Mouse (Mus musculus) heart, embryonic 11.5 days (tissue): ENCODE results near the gene Anxa4. TPM values are rescaled to one million over a fixed set of nuclear protein-coding genes. Genes with fewer than 3 reads are reported as not detected.

Experiments used
- ATAC-seq: fragments of 200-750 bp; cut with Nextera tagmentation; replicated peaks from 2 replicates; pipeline ENCODE4 v1.8.0; 2017; ENCODE audit warnings: moderate library complexity; ENCODE audit not compliant: insufficient number of reproducible peaks, low FRiP score, low TSS enrichment
- H3K27ac ChIP-seq: fragments of 300-500 bp; sonication (generic); 2 replicates; pipeline ENCODE4 v1.5.1; 2014; ENCODE audit warnings: mild to moderate bottlenecking, low read depth, low read length
- H3K27me3 ChIP-seq: fragments of 300-500 bp; sonication (generic); 2 replicates; pipeline ENCODE4 v1.6.1; 2014; ENCODE audit warnings: mild to moderate bottlenecking, low read length, mixed read lengths; ENCODE audit not compliant: control insufficient read depth, insufficient read depth
- H3K36me3 ChIP-seq: fragments of 300-500 bp; sonication (generic); 2 replicates; pipeline ENCODE4 v1.6.1; 2014; ENCODE audit warnings: mild to moderate bottlenecking, low read length, moderate library complexity, mixed read lengths; ENCODE audit not compliant: control insufficient read depth, insufficient read depth
- H3K4me1 ChIP-seq: fragments of 300-500 bp; sonication (generic); 2 replicates; pipeline ENCODE4 v1.6.1; 2014; ENCODE audit warnings: low read length; ENCODE audit not compliant: control insufficient read depth, insufficient read depth
- H3K4me2 ChIP-seq: fragments of 300-500 bp; sonication (generic); 2 replicates; pipeline ENCODE4 v1.6.1; 2014; ENCODE audit warnings: mild to moderate bottlenecking, moderate library complexity
- H3K4me3 ChIP-seq: fragments of 300-500 bp; sonication (generic); 2 replicates; pipeline ENCODE4 v1.5.1; 2014; ENCODE audit warnings: low read depth, low read length
- H3K9ac ChIP-seq: fragments of 300-500 bp; sonication (generic); 2 replicates; pipeline ENCODE4 v1.6.1; 2014; ENCODE audit warnings: mild to moderate bottlenecking, low read depth, low read length, moderate library complexity
- H3K9me3 ChIP-seq: fragments of 300-500 bp; sonication (generic); replicated peaks from 2 replicates; pipeline ENCODE4 v1.6.1; 2016; ENCODE audit warnings: low read length; ENCODE audit not compliant: control insufficient read depth
- WGBS: fragments of 180-500 bp; shearing (Covaris S2); extraction: QIAGEN DNeasy Blood & Tissue Kit; methylation state at CpG from one replicate; pipeline ENCODE4 v1.1.7; 2014; ENCODE audit not compliant: insufficient replicate concordance; 5-methylcytosine and 5-hydroxymethylcytosine counted together
- polyA plus RNA-seq: library from polyadenylated mRNA; unstranded; fragments of >200 nt; fragmentation: Nextera tagmentation; extraction: Ambion mirVana; gene quantifications from 2 replicates; pipeline ENCODE4 v1.2.1, GENCODE M21; 2014

Gene Anxa4
- 13.0 and 13.7 TPM in 2 replicates for polyA plus RNA-seq

DNA sequence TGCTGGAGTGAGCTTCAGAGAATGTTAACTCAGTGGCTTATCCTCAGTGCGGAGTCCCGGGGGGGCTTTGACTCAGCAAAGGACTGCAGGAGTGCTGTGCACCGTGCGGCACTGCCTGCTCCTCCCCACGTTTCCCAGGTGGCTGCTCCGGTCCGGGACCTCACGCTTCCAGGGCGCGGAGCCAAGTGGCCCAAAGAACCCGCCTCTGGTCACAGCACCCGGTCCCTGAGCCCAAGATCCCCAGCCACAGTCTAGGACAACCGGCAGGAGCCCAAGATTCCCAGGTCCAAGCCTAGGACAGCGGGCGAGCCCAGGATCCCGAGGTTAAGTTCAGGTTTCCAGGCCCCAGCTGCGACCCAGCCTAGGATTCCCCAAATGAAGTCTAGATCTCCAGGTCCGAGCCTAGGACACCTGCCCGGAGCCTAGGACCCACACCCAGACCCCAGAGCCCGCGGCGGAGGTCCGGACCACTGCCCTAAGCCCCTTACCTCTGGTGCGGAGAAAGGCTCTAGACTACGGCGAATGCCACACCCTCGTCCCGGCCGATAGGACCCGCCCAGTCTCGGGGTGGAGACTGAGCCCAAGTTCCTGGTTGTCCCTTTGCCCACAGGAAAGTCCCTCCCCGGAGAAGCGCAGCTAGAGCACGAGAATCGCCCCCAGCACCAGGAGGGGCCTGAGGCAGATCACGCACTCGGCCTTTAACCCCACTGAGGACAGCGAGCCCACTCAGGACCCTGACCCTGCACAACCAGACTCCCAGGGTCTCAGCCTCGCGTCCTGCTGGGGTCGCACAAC lies at the start of gene Anxa4:
TSS of gene Anxa4 (minus strand) at position 564 of the 795 bp plus-strand sequence.
- WGBS = under 1% methylated on average over 41 of the region's 41 CpGs
- H3K36me3 ChIP-seq = no peaks in the 10 kb centered on the region
- H3K9ac ChIP-seq = peak within 1 kb of the TSS; percentile 76
- no peaks in the 10 kb centered on the region for H3K9me3 ChIP-seq
- H3K27ac ChIP-seq = no peak within 1 kb of the TSS
- H3K4me2 ChIP-seq = peak within 1 kb of the TSS; percentile 99
- peak; percentile 59 for ATAC-seq
- 0 out of 2 replicates have a peak, but pooled peaks cover 4% of the 10 kb centered on the region for H3K4me1 ChIP-seq
- peaks cover 32% of the 10 kb centered on the region for H3K27me3 ChIP-seq
- peak within 1 kb of the TSS; percentile 73 for H3K4me3 ChIP-seq

DNA sequence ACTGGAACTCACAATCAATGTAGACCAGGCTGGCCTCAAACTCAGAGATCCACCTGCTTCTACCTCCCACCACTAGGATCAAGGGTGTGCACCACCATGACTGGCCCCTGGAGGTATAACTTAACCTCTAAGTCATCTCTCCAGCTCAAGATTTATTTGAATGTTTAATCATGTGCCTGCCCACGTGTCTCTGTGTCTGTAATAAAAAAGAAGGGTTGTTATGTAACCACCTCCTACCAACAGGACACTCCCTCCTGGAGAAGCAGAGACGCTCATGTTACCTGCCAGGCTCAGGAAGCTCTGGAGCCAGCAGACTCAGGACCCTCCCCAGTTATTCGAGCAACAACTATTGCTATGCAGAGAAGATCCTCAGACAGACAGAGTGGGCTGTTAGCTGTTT lies 48.6 kb upstream of the Anxa4 start:
- whole genome bisulfite sequencing = 57% methylated on average over 3 of the region's 3 CpGs
- ATAC-seq = no peak
- no peaks in the 10 kb centered on the region for H3K4me1 ChIP-seq
- H3K9ac ChIP-seq = no peak overlapping the region
- H3K27ac ChIP-seq = no peak overlapping the region
- H3K4me2 ChIP-seq = no peak overlapping the region
- no peaks in the 10 kb centered on the region for H3K36me3 ChIP-seq
- H3K9me3 ChIP-seq = no peaks in the 10 kb centered on the region
- no peaks in the 10 kb centered on the region for H3K27me3 ChIP-seq
- no peak overlapping the region for H3K4me3 ChIP-seq

DNA sequence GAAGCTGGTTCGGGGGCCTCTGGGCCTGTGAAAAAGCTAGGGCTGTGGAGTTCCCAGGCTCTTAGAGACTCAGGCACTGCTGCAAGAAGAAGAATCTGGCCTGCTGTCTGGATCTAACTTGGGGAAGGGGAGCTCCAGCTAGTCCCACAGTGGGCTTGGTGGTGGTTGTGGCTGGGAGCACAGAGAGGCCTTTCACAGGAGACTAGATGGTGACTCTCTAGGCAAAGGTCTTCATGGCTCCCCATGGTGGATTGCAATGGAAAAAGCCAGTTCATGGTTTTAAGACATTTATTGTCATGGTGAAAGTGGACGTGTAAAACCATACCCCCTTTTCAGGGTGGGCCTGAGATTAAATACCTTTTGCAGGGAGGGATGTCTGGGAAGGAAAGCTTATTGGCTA lies 45.7 kb upstream of the Anxa4 start:
- H3K9me3 ChIP-seq = no peaks in the 10 kb centered on the region
- H3K27ac ChIP-seq = no peak overlapping the region
- no peak overlapping the region for H3K9ac ChIP-seq
- no peak overlapping the region for H3K4me3 ChIP-seq
- no peaks in the 10 kb centered on the region for H3K27me3 ChIP-seq
- H3K36me3 ChIP-seq = no peaks in the 10 kb centered on the region
- H3K4me1 ChIP-seq = no peaks in the 10 kb centered on the region
- ATAC-seq = no peak
- WGBS = 76% methylated on average over 2 of the region's 2 CpGs
- no peak overlapping the region for H3K4me2 ChIP-seq

DNA sequence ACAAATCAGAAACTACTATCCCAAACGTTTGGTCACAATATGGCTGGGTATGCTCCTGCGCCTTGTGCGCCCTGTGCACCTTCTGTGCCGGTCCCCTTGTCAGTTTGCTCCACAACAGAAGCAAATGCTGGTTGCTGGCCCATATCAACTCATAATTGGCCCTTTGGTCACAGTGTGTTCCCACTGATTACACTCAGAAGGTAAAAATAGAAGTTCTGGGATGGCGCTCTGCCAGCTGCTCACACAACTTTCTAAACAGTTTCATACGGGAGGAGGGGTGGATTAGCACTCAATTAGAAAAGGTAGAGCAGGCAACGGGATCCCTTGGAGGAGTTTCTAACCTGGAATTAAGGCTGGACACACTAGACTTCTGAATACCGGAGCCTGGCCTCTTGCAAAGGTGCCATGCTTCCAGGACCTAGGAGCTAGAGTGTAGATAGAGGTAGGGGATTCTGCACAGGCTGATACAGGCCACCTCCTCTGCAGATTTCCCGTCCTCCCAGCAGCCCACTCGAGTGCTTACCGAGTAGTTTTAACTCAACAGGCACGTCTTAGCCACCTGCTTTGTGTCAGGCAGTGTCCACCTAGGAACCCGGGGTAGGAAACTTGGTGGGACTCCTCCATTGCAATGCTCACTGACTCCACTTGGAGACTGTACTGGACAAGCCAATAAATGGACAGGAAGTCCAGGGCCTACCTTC lies 39.6 kb upstream of the Anxa4 start:
- Histone ChIP-seq H3K9ac (0 out of 2 replicates have a peak overlapping the region, but pooled peaks have one; percentile 22), H3K4me3 (no peak overlapping the region), H3K27ac (peak overlapping the region; percentile 79), H3K36me3 (no peaks in the 10 kb centered on the region), H3K27me3 (no peaks in the 10 kb centered on the region), H3K4me1 (peaks cover 13% of the 10 kb centered on the region), H3K4me2 (peak overlapping the region; percentile 42), H3K9me3 (no peaks in the 10 kb centered on the region)
- WGBS = 54% methylated on average over 13 of the region's 13 CpGs
- ATAC-seq = no peak

DNA sequence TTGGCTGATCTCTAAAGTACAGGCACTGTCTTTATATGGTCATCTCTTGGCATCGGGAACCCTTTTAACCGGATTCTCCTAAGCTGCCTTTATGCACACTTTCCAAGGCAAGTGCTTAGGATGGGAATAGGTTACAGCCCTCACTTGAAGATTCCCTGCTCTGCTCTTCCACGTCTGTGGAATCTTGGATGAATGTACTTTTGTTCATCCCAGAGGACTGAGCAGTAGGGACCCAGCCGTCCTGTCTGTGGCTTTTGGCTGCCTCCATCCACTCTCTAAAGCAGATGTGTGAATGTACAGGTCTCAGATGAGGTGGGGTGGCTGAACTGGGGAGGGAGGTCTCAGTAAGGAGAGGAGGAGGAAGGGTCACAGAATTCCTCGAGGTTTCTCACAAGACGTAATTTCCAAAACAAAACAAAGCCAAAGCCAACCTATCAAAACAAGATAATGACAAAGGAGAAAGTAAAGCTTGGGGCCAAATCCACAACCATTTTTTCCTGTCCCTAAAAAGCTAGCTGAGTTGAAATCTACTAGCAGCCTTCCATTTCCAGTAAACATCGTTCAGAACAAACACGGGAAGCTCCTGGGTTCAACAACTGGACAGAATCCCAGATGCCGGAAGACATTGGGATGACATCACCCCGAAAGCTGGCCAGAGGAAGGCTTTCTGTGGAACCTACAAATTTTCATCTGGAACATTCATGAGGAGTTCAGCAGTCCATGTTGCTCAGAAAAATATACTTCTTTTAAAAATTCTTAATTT lies 37.5 kb upstream of the Anxa4 start:
- Histone ChIP-seq H3K27me3 (no peaks in the 10 kb centered on the region), H3K4me3 (no peak overlapping the region), H3K27ac (peak overlapping the region; percentile 64), H3K4me2 (no peak overlapping the region), H3K36me3 (no peaks in the 10 kb centered on the region), H3K4me1 (peaks cover 13% of the 10 kb centered on the region), H3K9me3 (no peaks in the 10 kb centered on the region), H3K9ac (no peak overlapping the region)
- 54% methylated on average over 10 of the region's 10 CpGs for WGBS
- no peak for ATAC-seq

DNA sequence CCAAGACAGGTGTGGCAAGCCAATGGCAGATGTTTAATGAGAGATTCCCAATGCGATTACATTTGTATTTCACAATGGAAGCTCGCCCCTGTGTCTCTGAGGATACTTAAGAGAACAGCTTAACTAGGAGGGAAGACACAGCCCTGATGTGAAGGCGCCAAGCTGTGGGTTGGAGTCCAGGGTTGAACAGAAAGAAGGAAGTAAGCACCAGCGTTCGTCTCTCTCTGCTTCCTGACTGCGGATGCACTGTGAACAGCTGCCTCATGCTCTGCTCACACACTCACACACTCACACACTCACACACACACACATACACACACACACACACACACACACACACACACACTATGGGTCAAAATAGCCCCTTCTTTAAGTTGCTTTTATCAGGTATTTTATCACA lies 36.4 kb upstream of the Anxa4 start:
- Histone ChIP-seq H3K4me3 (no peak overlapping the region), H3K27me3 (no peaks in the 10 kb centered on the region), H3K9me3 (no peaks in the 10 kb centered on the region), H3K27ac (no peak overlapping the region), H3K4me2 (no peak overlapping the region), H3K9ac (no peak overlapping the region), H3K36me3 (no peaks in the 10 kb centered on the region), H3K4me1 (peaks cover 13% of the 10 kb centered on the region)
- 76% methylated on average over 6 of the region's 6 CpGs for whole genome bisulfite sequencing
- no peak for ATAC-seq

DNA sequence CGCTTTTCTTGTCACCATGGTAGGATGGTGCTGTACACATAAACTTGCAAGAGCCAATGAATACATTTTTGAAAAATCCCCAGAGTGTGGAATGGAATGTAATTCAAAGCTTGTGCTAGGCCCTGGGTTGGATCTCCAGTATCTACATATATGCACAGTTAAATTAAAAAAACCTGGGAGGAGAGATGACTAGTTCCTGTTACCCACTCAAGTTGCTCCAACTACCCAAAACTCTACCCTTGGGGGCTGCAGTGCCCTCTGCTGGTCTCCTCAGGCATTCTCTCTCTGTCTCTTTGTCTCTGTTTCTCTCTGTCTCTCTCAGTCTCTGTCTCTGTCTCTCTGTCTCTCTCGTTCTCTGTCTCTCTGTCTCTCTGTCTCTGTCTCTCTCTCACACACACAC lies 34.0 kb upstream of the Anxa4 start:
- 90% methylated on average over 2 of the region's 2 CpGs for WGBS
- no peak for ATAC-seq

DNA sequence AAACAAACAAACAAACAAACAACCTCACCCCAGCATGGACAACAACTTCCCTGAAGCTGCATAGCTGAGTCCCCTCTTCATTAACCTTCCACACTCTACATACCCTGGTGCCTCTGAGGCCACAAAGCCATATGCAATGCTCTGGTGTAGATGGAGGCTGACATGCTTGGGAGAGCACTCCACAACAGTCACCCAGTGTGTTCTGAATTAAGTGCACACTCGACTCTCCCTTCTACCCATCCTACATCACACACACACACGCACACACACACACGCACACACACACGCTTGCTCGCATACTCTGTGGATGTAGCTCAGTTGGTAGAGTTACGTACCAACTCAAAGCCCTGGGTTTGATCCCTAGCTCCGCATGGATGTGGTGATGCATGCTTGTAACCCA lies 31.0 kb upstream of the Anxa4 start:
- Histone ChIP-seq H3K9me3 (no peaks in the 10 kb centered on the region), H3K36me3 (no peaks in the 10 kb centered on the region), H3K27me3 (no peaks in the 10 kb centered on the region), H3K27ac (no peak overlapping the region), H3K4me1 (peaks cover 2% of the 10 kb centered on the region; the same call in 1 of the 2 replicates), H3K4me3 (no peak overlapping the region), H3K4me2 (no peak overlapping the region), H3K9ac (no peak overlapping the region)
- no peak for ATAC-seq
- 87% methylated on average over 7 of the region's 7 CpGs for WGBS

More for the DNA sequence above, 34.0 kb upstream of the Anxa4 start:
- H3K27me3 ChIP-seq = no peaks in the 10 kb centered on the region
- H3K4me2 ChIP-seq = no peak overlapping the region
- no peak overlapping the region for H3K9ac ChIP-seq
- H3K4me3 ChIP-seq = no peak overlapping the region
- H3K4me1 ChIP-seq = 0 out of 2 replicates have a peak, but pooled peaks cover 5% of the 10 kb centered on the region
- H3K36me3 ChIP-seq = no peaks in the 10 kb centered on the region
- H3K9me3 ChIP-seq = no peaks in the 10 kb centered on the region
- no peak overlapping the region for H3K27ac ChIP-seq
